Mouse (Mus musculus) left cerebral cortex, adult 8-10 months (tissue): ENCODE results near the gene Anapc16. TPM values are rescaled to one million over a fixed set of nuclear protein-coding genes. Genes with fewer than 3 reads are reported as not detected.
A peak's percentile ranks its signal among the peaks of the same experiment; 100 is the strongest.

Experiments used
- DNase-seq, 2 experiments: peaks; one replicate each; pipeline ENCODE4 v3.0.0; 2022; ENCODE audit warnings: low spot score in 2 of 2
- total RNA-seq, 4 experiments: library from RNA; stranded (reverse); gene quantifications; 2 replicates each; pipeline ENCODE4 v1.2.4; 2022

Anapc16 gene
- 10 to 100 TPM; 58.0 to 60.8 (median 60.2) TPM for total RNA-seq

DNA sequence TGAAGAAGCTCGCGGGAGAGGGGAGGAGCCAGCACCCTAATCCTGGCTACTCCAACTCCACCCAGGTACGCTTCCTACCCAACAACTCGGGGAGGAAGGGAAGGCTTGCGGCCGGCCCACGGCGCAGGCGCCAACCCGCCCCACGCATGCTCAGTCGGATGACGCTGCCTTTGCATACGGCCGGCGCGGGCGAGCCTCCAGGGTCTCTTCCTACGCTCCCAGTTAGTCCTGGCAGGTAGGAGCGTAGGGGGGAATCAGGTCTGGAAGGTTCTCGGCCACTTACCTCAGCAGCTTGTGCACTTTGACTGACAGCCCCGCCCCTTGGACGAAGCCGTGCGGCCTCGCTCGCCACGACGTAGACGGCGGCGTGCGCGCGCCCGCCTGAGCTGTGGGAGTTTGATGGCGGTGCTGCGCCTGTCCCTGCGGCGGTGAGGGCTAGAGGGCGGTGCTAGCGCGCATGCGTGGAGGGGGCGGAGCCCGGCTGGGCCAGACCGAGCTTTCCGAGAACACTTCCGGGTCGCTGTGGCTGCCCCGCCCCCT lies at the start of gene Anapc16, which contains the start of gene Ascc1:
TSS of gene Anapc16 (minus strand) at position 463 of the 540 bp plus-strand sequence.
TSS of gene Ascc1 (plus strand) at position 133 of the 540 bp plus-strand sequence.
- peak; percentile 94 to 97 for DNase-seq

GRCm38 (mm10) chr10:60050581-60050980 lies 47.6 kb upstream of the Anapc16 start:
- DNase-seq: no peak

- DNase-seq: peak in 1 of 2 experiments; percentile 36
Observed at GRCm38 (mm10) chr10:60046696-60047095, 43.8 kb upstream of the Anapc16 start.

GRCm38 (mm10) chr10:60042350-60042922 lies 39.5 kb upstream of the Anapc16 start:
- DNase-seq: no peak

- no peak for DNase-seq
Observed at GRCm38 (mm10) chr10:60035744-60036143, 32.8 kb upstream of the Anapc16 start.

GRCm38 (mm10) chr10:60034621-60035020 lies 31.7 kb upstream of the Anapc16 start:
- DNase-seq: no peak

- no peak for DNase-seq
Observed at GRCm38 (mm10) chr10:60033064-60033463, 30.1 kb upstream of the Anapc16 start.

GRCm38 (mm10) chr10:60032622-60033021 lies 29.7 kb upstream of the Anapc16 start:
- DNase-seq: no peak

DNA sequence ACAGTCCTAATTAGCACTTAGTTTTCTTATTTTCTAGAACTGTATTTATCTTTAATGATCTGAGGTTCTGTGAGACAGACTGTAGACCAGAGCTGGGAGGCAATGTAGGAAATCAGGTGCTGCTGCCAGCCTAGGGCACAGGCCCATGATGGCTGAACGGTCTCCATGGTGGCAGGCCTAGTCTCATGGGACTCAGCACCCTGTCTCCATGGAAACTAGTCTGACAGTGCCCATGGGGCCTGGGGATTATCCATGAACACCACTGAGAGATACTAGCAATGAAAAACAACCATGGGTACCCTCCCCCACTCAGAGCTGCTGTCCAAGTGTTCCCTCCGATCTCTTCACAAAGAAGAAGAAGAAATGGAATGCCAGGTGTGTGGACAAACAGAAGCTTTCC lies 29.1 kb upstream of the Anapc16 start:
- no peak for DNase-seq

DNA sequence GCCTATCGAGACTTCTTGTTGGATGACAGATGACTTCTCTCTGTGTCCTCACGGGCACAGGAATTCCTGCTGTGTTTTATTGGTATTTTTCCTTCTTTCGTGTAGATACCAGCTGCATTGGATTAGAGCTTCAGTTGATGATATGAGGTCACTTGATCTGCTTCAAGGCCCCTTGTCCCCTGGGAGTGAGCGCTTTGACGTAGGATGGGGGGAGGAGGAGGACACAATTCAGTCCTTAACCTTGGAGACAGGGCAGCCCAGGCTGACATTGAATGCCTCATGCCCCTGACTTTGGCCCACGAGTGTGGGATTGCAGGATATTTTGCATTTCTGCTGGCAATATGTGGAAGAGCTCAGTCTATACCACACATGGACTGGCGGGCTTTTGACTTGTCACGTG lies 28.6 kb upstream of the Anapc16 start:
- no peak for DNase-seq

DNA sequence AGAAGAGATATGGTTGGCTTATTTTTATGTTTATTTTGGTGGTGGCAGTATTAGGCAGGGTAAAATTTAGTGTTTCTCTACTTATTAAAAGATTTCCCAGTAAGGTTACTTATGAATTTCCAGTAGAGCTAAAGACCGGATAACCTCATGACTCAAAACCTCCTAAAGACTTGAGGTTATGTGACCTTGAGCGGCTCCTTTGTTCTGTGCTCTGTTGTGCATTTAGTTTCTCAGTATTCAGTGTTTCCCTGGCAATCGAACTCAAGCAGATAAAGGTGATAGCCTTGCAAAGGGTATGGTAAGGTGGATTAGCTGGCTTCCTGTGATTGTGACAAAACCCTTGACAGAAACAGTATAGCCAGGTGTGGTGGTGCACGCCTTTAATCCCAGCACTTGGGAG lies 26.5 kb upstream of the Anapc16 start:
- DNase-seq: no peak

- DNase-seq: no peak
Observed at GRCm38 (mm10) chr10:60028979-60029378, 26.0 kb upstream of the Anapc16 start.

DNA sequence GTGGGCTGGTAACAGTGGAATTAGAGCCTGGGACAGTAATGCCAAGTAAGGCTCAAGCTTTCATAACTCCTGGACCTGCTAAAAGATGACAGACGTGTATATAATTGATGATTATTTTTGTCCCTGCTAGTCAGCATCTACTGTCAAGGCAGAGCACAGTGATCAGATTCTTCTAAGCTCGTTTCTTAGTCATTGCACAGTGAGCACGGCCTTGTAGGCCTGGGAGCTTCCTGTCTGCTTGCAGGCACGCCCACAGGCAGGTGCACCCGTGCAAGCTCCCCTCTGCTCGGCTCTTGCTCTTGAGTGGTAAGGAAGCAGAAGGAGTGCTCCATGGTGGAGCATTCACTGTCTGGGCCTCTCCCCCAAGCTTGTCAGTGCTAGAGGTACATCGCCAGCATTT lies 25.2 kb upstream of the Anapc16 start:
- DNase-seq: peak in 1 of 2 experiments; percentile 36

GRCm38 (mm10) chr10:60027619-60028084 lies 24.7 kb upstream of the Anapc16 start:
- no peak for DNase-seq

GRCm38 (mm10) chr10:60026759-60027395 lies 23.9 kb upstream of the Anapc16 start:
- no peak for DNase-seq

GRCm38 (mm10) chr10:60023751-60024150 lies 20.8 kb upstream of the Anapc16 start:
- DNase-seq: no peak

DNA sequence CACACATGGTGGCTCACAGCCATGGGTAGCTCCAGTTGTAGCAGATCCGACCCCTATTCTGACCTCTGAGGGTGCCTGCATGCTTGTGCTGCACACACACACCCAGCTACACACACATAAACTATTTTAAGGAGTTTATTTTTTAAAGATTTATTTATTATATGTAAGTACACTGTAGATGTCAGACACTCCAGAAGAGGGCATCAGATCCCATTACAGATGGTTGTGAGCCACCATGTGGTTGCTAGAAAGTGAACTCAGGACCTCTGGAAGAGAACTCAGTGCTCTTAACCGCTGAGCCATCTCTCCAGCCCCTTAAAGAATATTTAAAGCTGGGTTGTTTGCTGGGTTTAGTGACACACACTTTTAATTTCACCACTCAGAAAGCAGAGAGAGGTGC lies 16.4 kb upstream of the Anapc16 start:
- no peak for DNase-seq

DNA sequence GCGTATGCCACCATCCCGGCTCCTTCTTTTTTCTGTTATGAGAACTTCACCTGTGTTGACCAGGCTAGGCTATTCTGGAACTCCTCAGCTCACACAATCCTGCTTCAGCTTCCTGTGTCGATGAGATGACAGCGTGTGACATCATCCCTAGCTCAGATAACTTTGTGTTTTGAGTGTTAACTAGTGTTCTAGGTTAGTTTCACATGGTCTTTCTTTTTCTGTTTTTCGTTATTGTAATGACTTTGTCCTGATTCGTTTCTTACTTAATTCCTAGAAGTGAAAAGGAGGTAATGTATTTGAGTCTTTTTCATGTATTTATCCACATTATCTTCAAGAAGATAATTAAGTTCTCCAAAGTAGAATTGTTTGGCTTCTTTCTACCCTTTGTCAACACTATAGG lies 13.3 kb upstream of the Anapc16 start:
- DNase-seq: no peak

DNA sequence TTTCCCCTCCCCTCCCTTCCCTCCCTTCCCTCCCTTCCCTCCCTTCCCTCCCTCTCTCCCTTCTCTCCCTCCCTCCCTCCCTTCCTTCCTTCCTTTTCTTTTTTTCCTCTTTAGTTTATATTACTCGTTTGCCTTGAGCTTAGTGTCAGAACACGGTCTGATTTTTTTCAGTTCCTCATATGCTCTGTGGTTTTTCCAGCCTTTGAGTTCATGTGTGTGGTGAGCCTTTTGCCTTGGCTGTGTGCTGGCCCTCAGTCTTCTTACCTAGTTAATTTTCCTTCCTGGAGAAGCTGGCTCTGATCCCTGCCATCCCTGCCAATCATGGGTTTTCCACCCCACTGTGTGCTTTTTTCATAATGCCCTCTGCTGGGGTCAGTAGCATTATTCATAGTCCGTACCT lies 6.2 kb upstream of the Anapc16 start:
- no peak for DNase-seq

GRCm38 (mm10) chr10:60005264-60005663 lies 2.3 kb upstream of the Anapc16 start:
- no peak for DNase-seq

DNA sequence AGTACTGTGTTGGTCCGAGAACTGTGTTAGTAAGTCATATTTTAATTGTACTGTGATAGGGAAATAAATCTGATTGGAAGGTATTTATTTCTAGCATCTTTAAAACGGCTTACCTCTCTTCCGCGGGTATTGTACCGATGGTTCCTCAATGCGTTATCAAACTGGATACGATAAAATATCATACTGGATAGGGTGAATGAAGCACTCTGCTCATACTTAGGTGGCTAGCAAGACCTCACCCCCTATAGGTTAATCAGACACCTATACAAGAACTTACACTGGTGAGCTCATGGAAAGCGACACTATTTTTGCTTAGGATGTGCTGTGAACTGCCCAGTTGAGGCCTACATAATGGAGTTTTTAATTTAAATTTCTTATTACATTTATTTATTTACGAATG lies 912 bp upstream of the Anapc16 start:
- DNase-seq: no peak

GRCm38 (mm10) chr10:60003213-60003752 lies 348 bp upstream of the Anapc16 start:
- DNase-seq: peak in 1 of 2 experiments; percentile 65

GRCm38 (mm10) chr10:60002203-60002602 lies 732 bp downstream of the Anapc16 start:
- DNase-seq: no peak
